Mouse (Mus musculus): ENCODE data around the gene Nova1. TPM values are rescaled to one million over a fixed set of nuclear protein-coding genes. Genes with fewer than 3 reads are reported as not detected.

Gene Nova1
- total RNA-seq, 2 experiments from 2014 or later, result not detected

DNA sequence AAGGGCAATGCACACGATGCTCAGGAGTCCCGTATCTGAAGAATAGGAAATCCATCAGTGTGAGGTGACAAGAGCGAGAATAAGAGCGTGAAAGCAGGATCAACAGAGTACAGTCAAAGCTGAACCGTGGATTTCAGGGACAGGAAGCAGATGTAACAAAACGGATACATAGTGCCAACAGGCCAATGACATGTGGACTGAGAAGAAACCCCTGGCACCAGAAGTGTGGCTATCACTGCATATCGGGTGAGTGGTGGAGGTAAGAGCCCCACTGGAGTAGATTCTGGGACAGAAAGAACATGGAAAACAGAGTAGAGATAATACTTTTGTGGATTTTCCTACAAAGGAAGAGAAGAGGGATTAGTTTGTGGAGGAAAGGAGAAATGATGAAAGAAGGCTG lies 109.3 kb downstream of the Nova1 start:
- no peak for ATAC-seq (replicated peaks; ENCODE audit: low FRiP score, low TSS enrichment, poor library complexity, severe bottlenecking)

DNA sequence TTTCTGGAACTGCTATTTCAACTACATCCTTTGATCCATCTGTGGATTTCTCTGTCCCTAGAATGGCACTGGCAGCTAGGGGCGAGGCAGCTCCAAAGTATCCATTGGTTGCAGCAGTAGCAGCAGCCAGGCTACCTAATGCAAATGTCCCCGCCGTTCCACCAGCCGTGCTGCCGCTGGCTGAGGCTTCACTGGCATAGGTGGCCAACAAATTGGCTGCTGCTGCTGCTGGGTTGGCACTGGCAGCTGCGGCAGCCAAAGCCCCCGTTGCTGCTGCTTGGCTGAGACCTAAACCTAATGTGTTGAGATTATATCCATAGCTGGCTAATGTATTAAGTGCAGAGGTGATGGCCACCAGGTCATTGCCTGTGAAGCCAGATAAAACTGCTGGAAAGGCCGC lies 118.5 kb downstream of the Nova1 start:
- ATAC-seq (replicated peaks; ENCODE audit: low FRiP score, low TSS enrichment, poor library complexity, severe bottlenecking), result no peak

DNA sequence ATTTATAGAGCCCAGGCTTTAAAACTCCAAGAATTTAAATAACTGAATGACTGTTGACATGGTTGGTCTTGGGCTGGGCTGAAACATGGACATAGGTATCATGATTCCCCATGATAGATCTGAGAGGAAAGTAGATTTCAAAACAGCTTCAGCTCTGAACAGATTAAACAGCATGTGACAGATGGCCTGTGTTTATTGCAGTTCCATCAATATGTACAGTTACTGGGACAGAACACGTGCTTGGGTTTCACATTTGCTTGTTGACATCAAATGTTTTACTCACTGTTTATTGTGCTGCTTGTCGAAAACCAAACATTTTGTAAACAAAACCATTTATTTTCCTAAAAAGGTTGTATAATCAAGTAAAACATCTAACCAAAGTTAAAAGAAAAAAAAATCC lies 142.4 kb downstream of the Nova1 start:
- no peak for ATAC-seq (replicated peaks; ENCODE audit: low FRiP score, low TSS enrichment, poor library complexity, severe bottlenecking)

DNA sequence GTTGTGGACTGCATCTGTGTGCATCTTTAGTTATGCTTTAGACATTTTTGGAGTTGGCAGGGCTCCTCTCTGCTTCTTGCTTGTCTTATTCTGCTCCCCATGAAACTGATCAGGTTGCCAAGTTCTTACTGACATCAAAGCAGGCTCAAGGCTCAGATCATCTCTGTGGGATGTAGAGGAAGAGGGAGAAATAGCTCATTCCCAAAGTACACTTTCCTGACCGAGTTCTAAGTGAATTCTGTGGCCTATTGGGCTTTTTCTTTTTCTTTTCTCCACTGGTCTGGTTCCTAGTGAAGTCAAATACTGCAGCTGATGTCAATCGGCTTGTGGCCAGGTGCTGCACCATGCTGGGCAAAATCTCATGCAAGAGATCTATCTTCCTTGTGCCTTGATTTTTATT lies 152.0 kb downstream of the Nova1 start:
- ATAC-seq (replicated peaks; ENCODE audit: low FRiP score, low TSS enrichment, poor library complexity, severe bottlenecking), result no peak

DNA sequence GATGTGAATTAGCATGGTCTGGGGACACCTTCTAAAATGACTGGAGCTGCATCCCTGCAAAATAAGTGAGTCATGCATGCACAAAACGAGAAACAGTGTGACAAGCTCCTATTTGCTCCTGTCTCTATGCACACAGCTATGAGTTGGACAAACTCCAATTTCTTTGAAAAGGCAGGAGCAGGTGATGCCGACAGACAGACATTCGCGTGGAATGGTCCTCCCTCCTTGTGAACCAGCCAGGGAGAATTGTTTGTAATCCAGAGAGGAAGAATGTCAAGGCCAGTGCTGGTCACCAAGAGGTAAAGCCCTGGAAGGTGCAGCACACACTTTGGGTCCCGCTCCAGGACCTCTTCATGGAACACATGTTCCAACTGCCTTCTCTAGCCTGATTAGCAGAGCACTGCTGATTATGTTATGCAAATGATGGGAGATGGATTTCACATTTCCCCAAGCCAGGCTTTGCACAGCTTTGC lies 172.6 kb downstream of the Nova1 start:
- no peak for ATAC-seq (replicated peaks; ENCODE audit: low FRiP score, low TSS enrichment, poor library complexity, severe bottlenecking)

DNA sequence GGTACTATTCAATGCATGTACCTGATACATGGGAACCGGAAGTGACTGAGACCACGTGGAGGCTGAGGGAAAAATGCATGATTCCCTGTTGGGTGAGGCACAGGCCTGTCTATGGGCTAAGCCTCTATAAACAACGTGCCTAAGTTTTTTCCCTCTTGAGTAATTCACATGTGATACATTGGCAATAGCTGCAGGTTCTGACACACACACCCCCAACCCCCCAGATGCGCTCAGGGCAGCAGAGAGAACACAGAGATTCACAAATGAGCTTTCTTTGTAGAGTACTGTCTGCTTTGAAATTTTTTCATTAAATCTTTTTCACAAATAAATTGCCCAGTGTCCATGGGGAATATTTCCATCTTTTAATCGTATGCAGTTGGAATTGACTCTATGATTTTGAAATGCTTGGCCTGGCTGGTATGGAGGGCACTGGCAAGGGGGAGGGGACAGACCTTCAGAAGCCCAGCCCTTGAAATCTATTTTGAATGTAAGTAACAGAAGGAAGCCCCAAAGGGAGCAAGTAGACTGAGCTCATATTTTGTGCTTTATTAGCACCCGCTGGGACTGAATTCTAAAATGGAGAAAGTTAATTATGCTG lies 173.3 kb downstream of the Nova1 start:
- no peak for ATAC-seq (replicated peaks; ENCODE audit: low FRiP score, low TSS enrichment, poor library complexity, severe bottlenecking)
